Mouse (Mus musculus) embryonic stem cell, embryonic (primary cell): ENCODE results near the gene Fam131b.

Experiments
- CTCF ChIA-PET, 4 experiments: fragments of 300-600 bp in 2 of 4; fragments of 350-600 bp in 2 of 4; sonication (Branson Sonifier 250); formaldehyde crosslinking; loops; one replicate each; lab custom pipeline; 2022; ENCODE audit warnings: inconsistent platforms in 2 of 4; lab: Charles Lee
- POLR2A ChIA-PET, 4 experiments: fragments of 300-600 bp in 2 of 4; fragments of 350-600 bp in 2 of 4; sonication (Branson Sonifier 250); formaldehyde crosslinking; loops; one replicate each; lab custom pipeline; 2022; ENCODE audit warnings: antibody characterized with exemption in 4 of 4, inconsistent platforms in 1 of 4; lab: Charles Lee

The Fam131b gene

DNA sequence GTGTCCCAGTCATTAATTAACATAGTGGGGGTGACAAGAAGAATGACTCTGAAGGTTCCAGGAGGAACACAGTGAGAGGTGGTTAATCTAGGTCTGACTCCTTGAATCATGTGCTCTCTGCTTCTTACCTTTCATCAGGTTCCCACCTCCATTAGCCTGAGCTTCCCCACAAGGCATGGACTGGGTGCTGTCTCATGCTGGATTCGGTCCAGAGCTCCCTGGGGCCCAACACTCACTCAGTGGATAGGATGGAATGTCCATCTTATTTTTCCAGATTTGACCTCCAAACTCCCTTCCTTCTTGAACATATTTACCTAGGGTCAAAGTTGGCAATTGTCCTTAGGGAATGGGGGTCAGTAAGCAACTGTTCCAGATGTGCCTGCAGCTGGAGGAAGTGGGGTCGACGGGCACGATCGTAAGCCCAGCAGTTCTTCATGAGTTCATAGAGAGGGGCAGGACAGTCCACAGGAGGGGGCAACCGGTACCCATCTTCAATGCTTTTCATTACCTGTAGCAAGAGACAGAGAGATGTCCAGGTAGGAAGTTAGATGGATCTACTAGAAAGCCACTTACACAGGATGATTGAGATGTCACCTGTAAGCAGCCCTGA lies 35.9 kb upstream of the Fam131b start:
- ChIA-PET CTCF (no interaction called here), POLR2A (no interaction called here)

DNA sequence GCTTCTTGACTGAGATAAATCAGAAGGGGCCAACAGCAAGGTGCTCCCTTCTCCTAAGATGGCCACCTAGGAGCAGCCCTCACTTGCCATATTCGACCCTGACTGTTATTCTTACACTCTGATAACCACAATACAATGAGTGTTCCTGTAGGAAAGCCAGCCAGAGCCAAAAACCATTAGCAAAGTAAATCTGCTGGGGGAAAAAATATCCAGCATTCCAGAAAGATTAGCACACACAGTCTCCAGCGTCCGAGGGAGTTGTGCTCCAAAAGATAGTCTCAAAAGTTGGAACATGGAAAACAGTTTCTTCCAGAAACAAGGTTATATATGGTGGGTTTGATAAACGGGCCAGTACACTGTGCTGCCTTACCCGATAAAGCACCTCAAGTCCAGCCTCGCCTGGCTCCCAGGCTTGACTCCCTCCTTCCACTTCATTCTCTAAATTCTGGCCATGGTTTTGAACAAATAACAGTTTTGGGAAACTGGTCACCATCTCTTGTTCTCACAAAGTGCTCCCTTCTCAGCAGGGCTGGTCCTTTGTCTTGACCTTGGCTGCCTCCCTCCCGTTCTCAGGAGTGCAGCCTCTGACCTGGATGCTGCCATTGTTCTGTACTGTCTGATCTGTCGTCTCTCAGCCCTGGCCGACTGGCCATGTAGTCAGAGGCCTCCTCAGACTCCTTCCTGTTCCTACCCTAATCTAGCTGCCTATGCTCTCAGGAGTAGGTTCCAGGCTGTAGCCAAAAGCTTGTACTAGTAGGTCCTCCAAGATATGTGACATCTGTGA lies 35.1 kb upstream of the Fam131b start:
- CTCF ChIA-PET: no interaction called here

DNA sequence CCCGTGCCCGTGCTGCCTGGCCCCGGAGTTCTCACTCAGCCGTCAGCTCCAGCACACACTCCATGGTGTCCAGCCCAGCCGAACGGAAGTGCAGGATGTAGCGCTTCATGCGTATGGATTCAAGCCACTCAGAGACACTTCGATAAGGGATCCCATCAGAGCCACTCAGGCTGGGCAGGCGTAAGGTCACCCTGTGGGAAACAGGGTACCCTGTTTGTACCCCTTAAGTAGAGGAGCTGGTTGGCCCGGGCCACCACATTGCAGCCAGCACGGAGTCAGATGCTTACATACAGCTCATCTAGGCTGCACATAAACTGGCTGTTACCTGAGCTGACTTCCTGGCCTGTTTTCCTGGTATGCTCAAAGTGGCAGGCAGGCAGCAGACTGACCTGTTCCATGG lies 34.5 kb upstream of the Fam131b start:
- POLR2A ChIA-PET: no interaction called here

More for the DNA sequence above, 35.1 kb upstream of the Fam131b start:
- POLR2A ChIA-PET: no interaction called here

DNA sequence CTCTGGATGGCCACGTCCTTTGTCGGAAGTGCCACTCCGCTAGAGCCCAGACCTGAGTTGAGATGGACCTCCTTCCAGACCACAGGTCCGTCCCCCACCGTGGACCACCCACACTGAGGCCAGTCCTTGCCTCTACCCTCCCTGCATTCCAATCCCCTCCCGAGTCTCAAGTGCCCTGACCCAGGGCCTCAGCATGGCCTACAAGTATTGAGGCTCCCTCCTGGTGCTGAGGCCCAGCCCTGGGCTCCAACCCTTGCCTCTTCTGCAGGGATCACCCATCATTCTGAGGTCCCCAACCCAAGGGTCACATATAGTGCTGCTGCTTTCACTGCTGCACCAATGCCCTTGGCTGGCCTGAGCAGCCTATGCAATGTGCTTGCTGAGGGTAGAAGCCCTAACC lies 33.5 kb upstream of the Fam131b start:
- POLR2A ChIA-PET: interaction anchor here in 1 of 4 experiments (1.2 kb wide), 1 partner anchor 111 kb away, joined by 3 read pairs; no protein-coding TSS in a partner anchor
- CTCF ChIA-PET: no interaction called here

More for the DNA sequence above, 34.5 kb upstream of the Fam131b start:
- CTCF ChIA-PET: no interaction called here

DNA sequence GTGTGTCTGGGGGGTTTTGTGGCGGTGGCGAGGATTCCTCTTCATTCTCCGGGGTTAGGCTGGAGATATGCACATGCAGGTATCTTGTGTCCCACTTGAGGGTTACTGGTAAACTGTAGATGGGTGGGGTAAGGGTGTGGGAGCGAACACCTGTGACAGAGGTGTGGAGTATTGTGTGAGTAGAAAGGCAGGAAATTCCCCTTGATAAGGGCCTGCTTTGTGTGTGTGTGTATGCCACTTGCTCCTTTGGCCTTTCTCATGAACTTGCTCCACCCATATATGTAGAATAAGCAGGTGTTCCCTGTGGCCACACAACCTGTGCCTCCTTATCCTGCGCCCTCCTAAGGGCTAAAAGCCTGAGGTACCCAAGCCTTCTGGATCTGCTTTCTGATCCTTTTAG lies 32.5 kb upstream of the Fam131b start:
- CTCF ChIA-PET: no interaction called here
- POLR2A ChIA-PET: interaction anchor here in 1 of 4 experiments (1.2 kb wide), 1 partner anchor 110 kb away, joined by 3 read pairs; no protein-coding TSS in a partner anchor

DNA sequence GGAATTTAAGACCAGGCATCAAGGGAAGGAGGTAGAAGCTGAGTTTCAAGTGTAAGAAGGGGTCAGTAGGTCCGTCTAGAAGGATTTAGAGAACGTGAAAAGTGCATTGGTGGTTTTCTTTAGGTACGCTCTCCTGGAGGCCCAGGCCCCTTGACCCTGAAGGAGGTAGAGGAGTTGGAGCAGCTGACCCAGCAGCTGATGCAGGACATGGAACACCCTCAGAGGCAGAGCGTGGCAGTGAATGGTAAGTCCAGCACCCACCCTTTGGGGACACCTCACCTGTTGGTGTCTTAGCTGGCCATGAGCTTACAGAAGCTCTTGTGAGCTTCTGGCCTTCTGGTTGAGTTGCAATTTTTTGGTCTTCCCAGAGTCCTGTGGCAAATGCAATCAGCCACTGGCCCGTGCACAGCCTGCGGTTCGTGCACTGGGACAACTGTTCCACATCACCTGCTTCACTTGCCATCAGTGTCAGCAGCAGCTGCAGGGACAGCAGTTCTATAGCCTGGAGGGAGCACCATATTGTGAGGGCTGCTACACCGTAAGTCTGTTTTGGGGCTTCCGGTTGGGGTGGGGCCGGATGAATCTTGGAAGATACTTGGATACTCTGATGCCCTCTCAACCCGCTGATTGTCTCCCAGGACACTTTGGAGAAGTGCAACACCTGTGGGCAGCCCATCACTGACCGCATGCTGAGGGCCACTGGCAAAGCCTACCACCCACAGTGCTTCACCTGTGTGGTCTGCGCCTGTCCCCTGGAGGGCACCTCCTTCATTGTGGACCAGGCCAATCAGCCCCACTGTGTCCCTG lies 31.6 kb upstream of the Fam131b start:
- CTCF ChIA-PET: interaction anchor here in 2 of 4 experiments (0.5 to 0.6 kb wide), 2 partner anchors 16 to 404 kb away, joined by 3 to 5 read pairs; no protein-coding TSS in a partner anchor
- POLR2A ChIA-PET: no interaction called here

DNA sequence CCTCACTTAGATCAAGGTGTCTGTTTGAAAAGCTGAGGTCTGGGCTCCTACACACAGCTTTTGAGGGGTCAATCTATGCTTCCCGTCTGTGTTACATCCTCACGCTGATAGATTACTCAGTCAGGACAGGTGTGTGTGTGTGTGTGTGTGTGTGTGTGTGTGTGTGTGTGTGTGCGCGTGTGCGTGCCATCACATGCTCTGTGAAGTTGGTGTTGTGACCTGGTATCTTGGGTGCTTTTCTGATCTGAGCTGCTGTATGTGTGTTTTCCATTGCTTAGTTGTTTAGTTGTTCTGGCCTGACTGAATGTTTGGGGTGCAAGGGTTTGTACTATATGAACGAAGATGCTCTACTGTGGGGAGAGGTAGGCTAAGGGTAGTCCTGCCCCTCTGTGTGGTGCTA lies 30.9 kb upstream of the Fam131b start:
- ChIA-PET POLR2A (interaction anchor here in 1 of 4 experiments (0.6 kb wide), 1 partner anchor 41 kb away, joined by 3 read pairs; no protein-coding TSS in a partner anchor), CTCF (interaction anchor here in 2 of 4 experiments (0.6 to 1.8 kb wide), 4 partner anchors 11 to 128 kb away, joined by 3 to 4 read pairs (median 4); partner anchors contain the start of gene Fam131b (in 1 of the 2))

DNA sequence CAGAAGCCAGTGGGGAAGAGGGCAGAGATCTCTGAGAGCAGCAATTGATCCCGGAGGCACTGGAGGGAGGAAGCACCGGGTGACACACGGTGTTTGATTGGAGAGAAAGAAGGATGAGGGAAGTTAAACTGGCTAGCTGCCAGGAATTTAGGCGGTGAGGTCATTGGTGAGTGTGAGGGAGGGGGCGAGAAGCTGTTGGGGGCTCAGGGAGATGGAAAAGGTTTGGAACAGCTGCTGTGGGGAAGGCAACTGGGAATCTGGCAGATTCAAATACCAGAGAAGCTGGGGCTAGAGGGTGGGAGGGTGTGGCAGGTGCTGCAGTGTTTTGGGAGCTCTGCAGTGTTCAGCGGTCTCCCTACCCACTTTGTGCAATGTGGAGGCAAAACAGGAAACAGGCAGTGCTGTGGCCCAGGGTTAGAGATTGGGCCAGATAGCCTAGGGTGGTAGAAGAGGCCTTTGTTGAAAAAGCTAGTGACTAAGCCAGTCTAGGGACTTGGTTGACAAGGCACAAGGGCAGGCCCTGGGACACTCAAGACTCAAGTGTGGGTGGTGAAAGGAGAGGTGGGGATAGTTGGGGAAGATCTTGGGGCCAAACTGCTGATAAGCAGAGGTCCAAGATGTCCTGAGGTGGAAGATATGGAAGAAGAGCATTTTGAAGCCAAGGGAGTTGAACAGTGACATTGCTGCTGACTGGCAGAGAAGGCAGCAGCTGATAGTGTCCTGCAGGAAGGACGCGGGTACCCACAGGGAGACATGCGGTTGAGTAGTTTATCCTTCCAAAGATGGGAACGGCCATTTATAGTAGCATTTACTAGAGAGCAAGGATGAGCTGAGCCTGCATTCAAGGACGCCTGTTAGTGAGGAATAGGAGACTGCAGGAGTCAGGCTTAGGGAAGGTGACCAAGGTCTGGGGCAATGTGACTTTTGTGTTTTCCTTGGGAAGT lies 29.9 kb upstream of the Fam131b start:
- ChIA-PET POLR2A (interaction anchor here in 1 of 4 experiments (0.6 to 1.0 kb wide), 2 partner anchors 10 to 40 kb away, joined by 3 to 4 read pairs; no protein-coding TSS in a partner anchor), CTCF (interaction anchor here in 3 of 4 experiments (0.6 to 1.8 kb wide), 4 partner anchors 12 to 127 kb away, joined by 3 to 4 read pairs (median 4); partner anchors contain the start of gene Fam131b (in 1 of the 3))

DNA sequence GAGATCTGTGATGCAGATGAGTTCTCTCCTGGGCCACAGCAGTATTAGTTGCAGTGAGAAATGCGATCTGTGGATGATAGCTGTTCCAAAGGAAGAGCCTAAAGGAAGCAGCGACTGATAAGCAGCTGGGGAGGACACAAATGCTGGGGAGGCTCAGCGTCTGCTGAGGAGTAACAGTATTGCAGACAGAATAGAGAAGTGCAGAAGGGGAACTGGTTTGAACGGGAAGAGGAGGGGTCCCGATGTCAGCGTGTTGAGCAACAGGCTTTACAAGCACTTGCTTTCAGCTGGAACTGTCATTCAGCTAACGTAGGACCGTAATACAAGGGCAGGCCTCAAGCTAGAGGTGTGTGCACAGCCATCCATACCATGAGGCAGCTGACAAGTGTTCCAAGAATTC lies 28.7 kb upstream of the Fam131b start:
- CTCF ChIA-PET: no interaction called here
- POLR2A ChIA-PET: interaction anchor here in 1 of 4 experiments (1.0 to 1.5 kb wide), 2 partner anchors 10 to 13 kb away, joined by 3 to 5 read pairs; no protein-coding TSS in a partner anchor

DNA sequence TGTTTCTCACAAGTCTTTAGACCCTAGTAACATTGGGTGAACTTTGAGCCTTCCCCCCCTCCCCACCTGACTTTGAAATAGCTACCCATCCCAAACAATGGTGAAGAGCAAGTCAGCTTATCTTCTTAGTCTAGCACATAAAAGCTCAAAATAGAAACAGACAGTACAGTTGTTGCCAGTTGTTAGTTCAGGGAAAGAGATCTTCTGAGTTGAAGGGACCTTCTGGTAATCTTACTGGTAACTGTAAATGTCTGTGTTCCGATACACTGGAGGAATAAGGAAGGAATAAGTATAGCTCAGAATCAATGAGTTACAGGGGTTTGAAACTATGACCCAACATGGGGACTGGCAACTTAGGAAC lies 28.0 kb upstream of the Fam131b start:
- ChIA-PET POLR2A (interaction anchor here in 1 of 4 experiments (1.0 to 1.5 kb wide), 2 partner anchors 11 to 14 kb away, joined by 3 to 5 read pairs; no protein-coding TSS in a partner anchor), CTCF (interaction anchor here in 1 of 4 experiments (0.5 kb wide), 1 partner anchor 136 kb away, joined by 3 read pairs; no protein-coding TSS in a partner anchor)

DNA sequence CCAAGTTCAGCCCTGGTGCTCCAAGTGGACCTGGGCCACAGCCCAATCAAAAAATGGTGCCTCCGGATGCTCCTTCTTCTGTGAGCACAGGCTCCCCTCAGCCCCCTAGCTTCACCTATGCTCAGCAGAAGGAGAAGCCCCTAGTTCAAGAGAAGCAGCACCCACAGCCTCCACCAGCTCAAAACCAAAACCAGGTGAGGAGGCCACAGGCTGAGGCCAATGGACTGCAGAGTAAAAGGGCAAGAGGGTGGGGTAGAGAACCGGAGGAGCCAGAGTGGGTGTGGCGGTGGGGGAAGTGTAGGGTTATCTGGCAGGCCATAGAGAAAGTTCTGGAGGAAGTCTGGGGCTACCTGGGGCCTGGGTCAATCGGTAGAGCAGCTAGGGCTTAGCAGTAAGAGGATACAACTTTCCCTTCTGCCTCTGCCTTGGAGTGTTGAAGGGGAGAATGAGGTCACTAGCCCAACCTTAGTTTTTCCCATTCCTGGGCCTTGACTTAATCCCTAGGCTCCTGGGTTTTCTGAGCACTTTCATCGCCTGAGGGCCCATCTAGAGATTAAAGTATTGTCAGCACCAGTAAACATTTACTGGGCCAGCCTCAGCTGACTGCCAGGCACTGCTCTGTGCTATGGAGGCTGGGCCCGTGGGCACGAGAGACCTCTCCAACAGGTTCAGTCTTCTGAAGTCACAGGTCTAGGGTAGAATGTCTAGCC lies 27.5 kb upstream of the Fam131b start:
- ChIA-PET CTCF (interaction anchor here in 2 of 4 experiments (0.9 to 1.0 kb wide), 2 partner anchors 27 to 69 kb away, joined by 3 read pairs; no protein-coding TSS in a partner anchor), POLR2A (interaction anchor here in 1 of 4 experiments (1.0 to 1.5 kb wide), 2 partner anchors 11 to 15 kb away, joined by 3 to 5 read pairs; no protein-coding TSS in a partner anchor)

DNA sequence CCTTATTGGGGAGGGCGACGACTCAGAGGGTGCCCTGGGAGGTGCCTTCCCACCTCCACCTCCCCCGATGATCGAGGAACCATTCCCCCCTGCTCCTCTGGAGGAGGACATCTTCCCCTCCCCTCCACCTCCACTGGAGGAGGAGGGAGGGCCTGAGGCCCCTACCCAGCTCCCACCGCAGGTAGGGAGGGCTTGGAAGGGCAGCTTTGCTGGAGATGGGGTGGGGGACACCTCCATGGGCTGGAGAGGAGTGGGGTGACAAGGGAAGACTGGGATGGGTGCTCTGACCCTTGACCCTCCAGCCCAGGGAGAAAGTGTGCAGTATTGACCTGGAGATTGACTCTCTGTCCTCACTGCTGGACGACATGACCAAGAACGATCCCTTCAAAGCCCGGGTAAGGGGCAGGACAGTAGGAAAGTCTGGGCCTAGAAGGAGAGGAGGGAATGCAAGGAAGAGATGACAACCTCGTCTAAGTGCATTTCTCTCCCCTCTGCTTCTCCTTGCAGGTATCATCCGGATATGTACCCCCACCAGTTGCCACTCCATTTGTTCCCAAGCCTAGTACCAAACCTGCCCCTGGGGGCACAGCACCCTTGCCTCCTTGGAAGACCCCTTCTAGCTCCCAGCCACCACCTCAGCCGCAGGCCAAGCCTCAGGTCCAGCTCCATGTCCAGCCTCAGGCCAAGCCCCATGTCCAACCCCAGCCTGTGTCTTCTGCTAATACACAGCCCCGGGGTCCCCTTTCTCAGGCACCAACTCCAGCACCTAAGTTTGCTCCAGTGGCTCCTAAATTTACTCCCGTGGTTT lies 26.7 kb upstream of the Fam131b start:
- ChIA-PET CTCF (interaction anchor here in 2 of 4 experiments (0.9 to 2.6 kb wide), 6 partner anchors 11 to 68 kb away, joined by 3 to 25 read pairs (median 3); partner anchors contain the start of gene Fam131b (in 1 of the 2)), POLR2A (interaction anchor here in 2 of 4 experiments (1.0 to 2.6 kb wide), 5 partner anchors 11 to 28 kb away, joined by 3 to 10 read pairs (median 5); partner anchors contain the start of gene Epha1 (in 1 of the 2))

DNA sequence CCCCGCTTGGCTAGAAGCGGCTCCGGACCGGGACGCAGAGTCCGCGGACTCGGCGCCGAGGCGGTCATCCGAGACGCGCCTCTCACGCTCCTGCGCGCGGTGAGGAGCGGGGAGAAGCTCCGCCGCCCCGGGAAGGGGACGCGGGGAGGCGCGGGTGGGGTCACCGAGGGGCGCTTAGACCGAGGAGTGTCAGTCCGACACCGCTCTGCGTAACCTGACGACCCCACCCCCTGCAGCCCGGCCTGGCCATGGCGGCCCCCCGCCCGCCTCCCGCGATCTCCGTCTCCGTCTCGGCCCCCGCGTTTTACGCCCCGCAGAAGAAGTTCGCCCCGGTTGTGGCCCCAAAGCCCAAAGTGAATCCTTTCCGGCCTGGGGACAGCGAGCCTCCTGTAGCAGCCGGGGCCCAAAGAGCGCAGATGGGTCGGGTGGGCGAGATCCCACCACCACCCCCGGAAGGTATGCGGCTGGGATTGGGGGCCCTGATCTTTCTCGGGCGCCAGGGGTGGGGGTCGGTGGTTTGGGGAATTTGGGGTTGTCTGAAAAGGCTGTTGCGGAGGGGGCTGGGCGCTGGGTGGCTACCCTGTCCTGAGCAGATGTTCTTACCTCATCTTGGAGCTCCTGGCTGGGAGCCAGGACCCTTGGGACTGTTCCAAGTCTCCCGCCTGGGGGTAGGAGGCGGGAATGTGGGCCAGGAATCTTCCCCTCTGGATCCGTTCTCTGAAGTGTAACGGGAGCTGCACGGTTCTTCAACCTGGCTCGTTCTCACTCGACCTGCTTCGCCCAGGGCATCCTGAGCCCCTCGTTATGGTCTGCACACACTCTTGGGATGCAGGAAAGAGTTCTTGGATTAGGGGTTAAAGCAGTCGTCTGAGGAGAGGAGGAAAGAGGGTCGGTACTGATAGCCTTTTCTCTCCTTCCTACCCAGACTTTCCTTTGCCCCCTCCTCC lies 25.9 kb upstream of the Fam131b start:
- POLR2A ChIA-PET: interaction anchor here in 2 of 4 experiments (1.0 to 2.6 kb wide), 7 partner anchors 10 to 85 kb away, joined by 3 to 10 read pairs (median 5); partner anchors contain the start of genes Casp2 (in 1 of the 2) and Epha1 (in 1 of the 2)
- CTCF ChIA-PET: interaction anchor here in 3 of 4 experiments (0.9 to 2.6 kb wide), 8 partner anchors 10 to 30 kb away, joined by 3 to 25 read pairs (median 5); partner anchors contain the start of gene Fam131b (in 1 of the 3)

DNA sequence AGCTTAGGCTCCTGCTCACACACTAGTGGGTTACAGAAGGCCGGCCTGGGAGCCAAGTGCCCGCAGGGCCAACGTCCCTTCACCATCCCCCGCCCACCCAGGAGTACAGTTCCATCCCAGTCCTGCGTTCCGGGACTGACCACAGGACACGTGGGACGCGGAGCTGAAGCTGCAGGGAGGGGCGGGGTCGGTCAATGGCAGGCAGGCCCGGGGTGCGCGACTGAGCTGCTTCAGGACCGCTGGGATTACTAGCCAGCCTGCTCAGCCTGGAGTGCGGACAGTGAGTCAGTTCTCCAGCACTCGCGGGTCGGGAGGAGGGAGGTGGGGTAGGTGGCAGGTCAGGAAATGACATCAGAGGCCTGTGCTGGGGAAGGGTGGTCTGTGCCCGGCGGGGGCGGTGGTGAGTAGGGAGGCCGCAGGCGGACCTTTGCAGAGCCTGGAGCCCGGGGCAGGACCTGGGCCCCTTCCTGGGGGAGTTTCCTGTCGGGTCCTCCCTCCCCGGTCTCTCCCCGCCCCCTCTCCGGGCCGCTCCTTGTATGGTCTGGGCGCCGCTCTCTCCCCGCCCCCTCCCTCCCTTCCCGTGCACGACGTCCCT lies 25.1 kb upstream of the Fam131b start, which contains the start of gene Zyx:
Gene Zyx (plus strand): TSS at position 205 of the 595 bp plus-strand sequence.
- CTCF ChIA-PET: interaction anchor here (0.6 to 2.6 kb wide), 22 partner anchors 9 to 1813 kb away, joined by 3 to 25 read pairs (median 5); partner anchors contain the start of genes Fam131b (in 3 of the 4), Casp2 (in 2 of the 4) and Gstk1 (in 1 of the 4)
- POLR2A ChIA-PET: interaction anchor here in 2 of 4 experiments (0.7 to 2.6 kb wide), 10 partner anchors 9 to 85 kb away, joined by 3 to 10 read pairs (median 4); partner anchors contain the start of genes Casp2 (in 1 of the 2), Epha1 (in 1 of the 2) and Fam131b (in 1 of the 2)
